Mouse (Mus musculus) testis, adult 10 weeks (tissue): ENCODE data around the gene Tshz3. TPM values are rescaled to one million over a fixed set of nuclear protein-coding genes. Genes with fewer than 3 reads are reported as not detected.

Experiments
- polyA plus RNA-seq: library from polyadenylated mRNA; stranded (reverse); fragments of 350-450 nt; fragmentation: Illumina TruSeq; extraction: RNeasy Lipid Tissue Mini Kit (QIAGEN cat#74804); gene quantifications from one replicate; pipeline ENCODE4 v1.2.3, GENCODE M21; 2014; ENCODE audit warnings: low read depth, low replicate concordance

Gene Tshz3
- 0.32 TPM for polyA plus RNA-seq

DNA sequence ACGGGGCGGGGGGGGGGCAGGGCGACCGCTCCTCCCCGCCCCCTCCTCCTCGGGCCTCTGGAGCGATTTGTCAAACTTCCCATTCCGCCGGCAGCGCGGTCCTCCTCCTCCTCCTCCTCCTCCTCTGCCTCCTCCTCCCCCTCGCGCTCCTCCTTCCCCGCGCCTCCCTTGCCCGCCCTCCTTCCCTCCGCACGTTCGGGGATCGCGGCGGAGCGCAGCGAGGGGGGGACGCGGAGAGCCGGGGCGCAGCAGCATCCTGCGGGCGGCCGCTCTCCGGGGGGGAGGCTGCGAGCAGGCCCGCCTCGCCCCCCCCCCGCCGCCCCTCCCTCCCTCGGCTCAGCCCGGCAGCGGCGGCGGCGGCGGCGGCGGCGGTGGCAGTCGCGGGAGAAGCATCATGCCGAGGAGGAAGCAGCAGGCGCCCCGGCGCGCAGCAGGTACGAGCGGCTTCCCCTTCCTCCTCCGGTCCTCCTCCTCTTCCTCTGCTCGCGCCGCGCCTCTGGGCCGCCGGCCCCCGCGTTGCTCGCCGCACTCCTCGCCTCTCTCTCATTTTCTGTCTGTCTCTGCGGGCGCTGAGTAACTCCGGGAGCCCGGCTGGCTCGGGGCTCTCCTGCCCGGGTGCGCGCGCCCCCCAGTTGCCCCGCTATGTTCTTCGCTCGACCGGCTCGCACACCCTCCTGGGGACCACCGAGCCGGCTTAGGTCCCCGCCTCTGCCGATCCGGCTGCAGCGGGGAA is at the start of gene Tshz3:
Gene Tshz3, plus strand, starts transcription at position 263 of the 733 bp plus-strand sequence.

